Mouse (Mus musculus) layer of hippocampus, adult 11-12 months (tissue): ENCODE results near the gene Etl4.

Source experiments
- DNase-seq: peaks from one replicate; pipeline ENCODE4 v3.0.0; 2022; ENCODE audit warnings: low spot score

Etl4 gene

GRCm38 (mm10) chr2:19909171-19909899, at the start of gene Etl4:
TSS of gene Etl4 (plus strand) at chr2:19909780.
- DNase-seq: peak; percentile 64

GRCm38 (mm10) chr2:19869167-19869566, 40.4 kb upstream of the Etl4 start:
- no peak for DNase-seq

GRCm38 (mm10) chr2:19871881-19872280, 37.7 kb upstream of the Etl4 start:
- no peak for DNase-seq

GRCm38 (mm10) chr2:19890875-19891274, 18.7 kb upstream of the Etl4 start:
- DNase-seq: no peak

- peak; percentile 21 for DNase-seq
These were observed 560 bp downstream of the Etl4 start for GRCm38 (mm10) chr2:19909900-19910780.

GRCm38 (mm10) chr2:19910781-19911175, 1.2 kb downstream of the Etl4 start:
- DNase-seq: no peak

GRCm38 (mm10) chr2:19919190-19919589, 9.6 kb downstream of the Etl4 start:
- no peak for DNase-seq

- DNase-seq: no peak
These were observed 20.4 kb downstream of the Etl4 start for GRCm38 (mm10) chr2:19930009-19930408.

GRCm38 (mm10) chr2:19933836-19934235, 24.3 kb downstream of the Etl4 start:
- DNase-seq: no peak

GRCm38 (mm10) chr2:19945205-19945604, 35.6 kb downstream of the Etl4 start:
- DNase-seq: no peak

GRCm38 (mm10) chr2:19953028-19953427, 43.4 kb downstream of the Etl4 start:
- no peak for DNase-seq

GRCm38 (mm10) chr2:19966445-19966844, 56.9 kb downstream of the Etl4 start:
- DNase-seq: no peak

GRCm38 (mm10) chr2:20037671-20038070, 128.1 kb downstream of the Etl4 start:
- DNase-seq: peak; percentile 31

GRCm38 (mm10) chr2:20072377-20072776, 162.8 kb downstream of the Etl4 start:
- DNase-seq: no peak

GRCm38 (mm10) chr2:20076118-20076796, 166.7 kb downstream of the Etl4 start:
- no peak for DNase-seq

GRCm38 (mm10) chr2:20084781-20085180, 175.2 kb downstream of the Etl4 start:
- DNase-seq: no peak

- no peak for DNase-seq
These were observed 195.9 kb downstream of the Etl4 start for GRCm38 (mm10) chr2:20105456-20105855.

- DNase-seq: peak; percentile 4
These were observed 202.1 kb downstream of the Etl4 start for GRCm38 (mm10) chr2:20111703-20112102.

GRCm38 (mm10) chr2:20125914-20126313, 216.3 kb downstream of the Etl4 start:
- no peak for DNase-seq

GRCm38 (mm10) chr2:20131792-20132191, 222.2 kb downstream of the Etl4 start:
- no peak for DNase-seq

GRCm38 (mm10) chr2:20138426-20138825, 228.8 kb downstream of the Etl4 start:
- no peak for DNase-seq

- DNase-seq: no peak
These were observed 235.8 kb downstream of the Etl4 start for GRCm38 (mm10) chr2:20145368-20145767.

- no peak for DNase-seq
These were observed 257.5 kb downstream of the Etl4 start for GRCm38 (mm10) chr2:20167073-20167472.
